Mouse (Mus musculus) liver, adult 2 months (tissue): ENCODE data around the gene Fkbpl. TPM values are rescaled to one million over a fixed set of nuclear protein-coding genes. Genes with fewer than 3 reads are reported as not detected.

Experiments
- DNase-seq: peaks from one replicate; pipeline ENCODE4 v3.0.0-alpha.2; 2011; ENCODE audit warnings: low read depth, low spot score; ENCODE audit errors: extremely low read depth
- H3K27ac ChIP-seq: fragments of 200-500 bp; replicated peaks from 2 replicates; pipeline ENCODE4 v1.5.1; 2012; ENCODE audit warnings: low read depth, mild to moderate bottlenecking, control low read depth, inconsistent platforms, low read length; ENCODE audit not compliant: insufficient read depth
- H3K27me3 ChIP-seq: fragments of 200-500 bp; 2 replicates; pipeline ENCODE4 v1.6.1; 2012; ENCODE audit warnings: mild to moderate bottlenecking, moderate library complexity, low read length, inconsistent platforms; ENCODE audit not compliant: control insufficient read depth, insufficient read depth
- H3K36me3 ChIP-seq: fragments of 200-500 bp; 2 replicates; pipeline ENCODE4 v1.6.1; 2012; ENCODE audit warnings: low read length, inconsistent platforms; ENCODE audit not compliant: control insufficient read depth, insufficient read depth
- H3K4me1 ChIP-seq: fragments of 200-500 bp; 2 replicates; pipeline ENCODE4 v1.6.1; 2011; ENCODE audit warnings: low read length; ENCODE audit not compliant: control insufficient read depth, insufficient read depth
- H3K4me3 ChIP-seq: fragments of 200-500 bp; 2 replicates; pipeline ENCODE4 v1.5.1; 2011; ENCODE audit warnings: low read depth, mild to moderate bottlenecking, control low read depth, low read length, moderate library complexity; ENCODE audit not compliant: insufficient read depth
- H3K79me2 ChIP-seq: fragments of 200-500 bp; 2 replicates; pipeline ENCODE4 v1.6.1; 2012; ENCODE audit warnings: inconsistent platforms, mild to moderate bottlenecking, low read length, moderate library complexity; ENCODE audit not compliant: control insufficient read depth, insufficient read depth
- H3K9ac ChIP-seq: fragments of 200-500 bp; 2 replicates; pipeline ENCODE4 v1.6.1; 2012; ENCODE audit warnings: low read depth, mild to moderate bottlenecking, control low read depth, inconsistent platforms, low read length
- CTCF ChIP-seq: fragments of 200-500 bp; IDR thresholded peaks from 2 replicates; pipeline ENCODE4 v1.5.1; 2011; ENCODE audit warnings: low read depth, low read length, control low read depth
- POLR2A ChIP-seq: fragments of 200-500 bp; IDR thresholded peaks from 2 replicates; pipeline ENCODE4 v1.6.1; 2011; ENCODE audit warnings: low read length, control low read depth; ENCODE audit not compliant: insufficient read depth; ENCODE audit errors: extremely low read depth
- WGBS: fragments of 180-500 bp; shearing (Covaris S2); methylation state at CpG from one replicate; pipeline ENCODE4 v1.1.7; 2018; 5-methylcytosine and 5-hydroxymethylcytosine counted together
- polyA plus RNA-seq: library from polyadenylated mRNA; depleted of rRNA; stranded (reverse); fragments of >200 nt; gene quantifications from 2 replicates; pipeline ENCODE4 v1.2.3, GENCODE M21; 2012
- total RNA-seq: library from RNA; depleted of rRNA; stranded (reverse); fragments of >200 nt; gene quantifications from 2 replicates; pipeline ENCODE4 v1.2.3, GENCODE M21; 2014

The Fkbpl gene
- total and polyA plus RNA-seq, 2 experiments = 3.0 to 5.3 TPM

DNA sequence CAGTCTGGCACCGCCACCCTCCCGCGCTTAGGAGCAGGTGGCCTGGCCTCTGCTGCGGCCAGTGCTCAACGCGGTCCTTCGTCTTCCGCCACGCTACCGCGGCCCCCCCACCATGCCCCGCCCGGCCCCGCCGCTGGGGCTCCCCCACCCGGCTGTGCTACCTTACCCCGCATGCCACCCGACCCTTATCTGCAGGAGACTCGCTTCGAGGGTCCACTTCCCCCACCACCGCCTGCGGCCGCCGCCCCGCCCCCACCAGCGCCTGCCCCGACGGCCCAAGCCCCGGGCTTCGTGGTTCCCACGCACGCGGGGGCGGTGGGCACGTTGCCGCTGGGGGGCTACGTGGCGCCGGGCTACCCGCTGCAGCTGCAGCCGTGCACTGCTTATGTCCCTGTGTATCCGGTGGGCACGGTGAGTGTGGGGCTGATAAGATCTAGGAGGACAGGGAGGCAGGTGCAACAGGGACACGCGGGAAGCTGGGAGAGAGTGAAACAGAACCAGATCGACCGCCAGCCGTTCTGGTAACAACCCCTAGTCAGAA is 13.7 kb upstream of the Fkbpl start:
- no peak overlapping the region for H3K27ac ChIP-seq
- H3K36me3 ChIP-seq = no peaks in the 10 kb centered on the region
- no peaks in the 10 kb centered on the region for H3K79me2 ChIP-seq
- 0 out of 2 replicates have a peak, but pooled peaks cover 5% of the 10 kb centered on the region for H3K4me1 ChIP-seq
- H3K4me3 ChIP-seq = peak overlapping the region; percentile 22; the same call in 1 of the 2 replicates
- H3K9ac ChIP-seq = peak overlapping the region; percentile 48; the same call in 1 of the 2 replicates
- H3K27me3 ChIP-seq = no peaks in the 10 kb centered on the region
- 8% methylated on average over 43 of the region's 48 CpGs for WGBS
- no peak for DNase-seq
- TF ChIP-seq POLR2A = no peak
- no peak for TF ChIP-seq CTCF

DNA sequence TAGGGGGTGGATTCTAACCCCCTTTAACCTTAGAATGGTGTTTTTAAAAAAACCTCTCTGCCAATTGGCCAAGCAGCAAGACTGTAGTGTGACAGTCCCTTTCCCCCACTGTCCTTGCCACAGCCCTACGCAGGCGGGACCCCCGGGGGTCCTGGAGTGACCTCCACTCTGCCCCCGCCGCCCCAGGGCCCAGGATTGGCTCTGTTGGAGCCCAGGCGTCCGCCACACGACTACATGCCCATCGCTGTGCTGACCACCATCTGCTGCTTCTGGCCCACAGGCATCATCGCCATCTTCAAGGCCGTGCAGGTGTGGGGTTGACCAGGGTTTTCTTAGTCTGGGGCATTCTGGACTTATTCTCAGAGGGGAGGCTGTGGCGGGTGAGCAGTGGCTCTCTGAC is 12.9 kb upstream of the Fkbpl start:
- Histone ChIP-seq H3K4me1 (no peaks in the 10 kb centered on the region), H3K9ac (0 out of 2 replicates have a peak overlapping the region, but pooled peaks have one; percentile 16), H3K79me2 (no peaks in the 10 kb centered on the region), H3K27me3 (no peaks in the 10 kb centered on the region), H3K36me3 (no peaks in the 10 kb centered on the region), H3K27ac (no peak overlapping the region), H3K4me3 (no peak overlapping the region)
- DNase-seq = no peak
- 27% methylated on average over 12 of the region's 12 CpGs for WGBS
- TF ChIP-seq CTCF (no peak), POLR2A (no peak)

DNA sequence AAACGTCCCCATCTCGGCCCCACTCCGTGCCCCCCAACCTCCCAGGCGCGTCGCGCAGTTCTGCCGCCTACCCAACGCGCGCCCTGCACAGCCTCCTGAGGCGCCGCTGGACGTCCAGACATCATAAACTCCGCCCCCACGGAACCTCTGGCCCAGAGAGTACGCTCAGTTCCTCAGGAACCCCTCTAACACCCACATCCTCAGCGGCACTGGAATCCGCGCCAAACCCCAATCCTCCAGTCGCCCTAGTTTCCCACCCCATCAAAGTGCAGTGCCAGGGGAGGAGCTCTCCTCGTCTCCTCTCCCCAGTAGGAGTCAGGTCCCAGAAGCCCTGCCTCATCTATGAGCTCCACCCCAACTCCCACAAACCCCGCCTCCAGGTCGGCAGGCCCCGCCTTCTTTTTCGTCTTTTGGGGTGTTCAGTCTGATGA is 12.3 kb upstream of the Fkbpl start:
- TF ChIP-seq CTCF = no peak
- no peak for TF ChIP-seq POLR2A
- H3K27me3 ChIP-seq = no peaks in the 10 kb centered on the region
- no peaks in the 10 kb centered on the region for H3K79me2 ChIP-seq
- no peak overlapping the region for H3K27ac ChIP-seq
- DNase-seq = peak; percentile 48
- H3K4me3 ChIP-seq = peak overlapping the region; percentile 25; the same call in 1 of the 2 replicates
- 7% methylated on average over 26 of the region's 26 CpGs for WGBS
- H3K4me1 ChIP-seq = no peaks in the 10 kb centered on the region
- H3K9ac ChIP-seq = peak overlapping the region; percentile 6; the same call in 1 of the 2 replicates
- no peaks in the 10 kb centered on the region for H3K36me3 ChIP-seq

DNA sequence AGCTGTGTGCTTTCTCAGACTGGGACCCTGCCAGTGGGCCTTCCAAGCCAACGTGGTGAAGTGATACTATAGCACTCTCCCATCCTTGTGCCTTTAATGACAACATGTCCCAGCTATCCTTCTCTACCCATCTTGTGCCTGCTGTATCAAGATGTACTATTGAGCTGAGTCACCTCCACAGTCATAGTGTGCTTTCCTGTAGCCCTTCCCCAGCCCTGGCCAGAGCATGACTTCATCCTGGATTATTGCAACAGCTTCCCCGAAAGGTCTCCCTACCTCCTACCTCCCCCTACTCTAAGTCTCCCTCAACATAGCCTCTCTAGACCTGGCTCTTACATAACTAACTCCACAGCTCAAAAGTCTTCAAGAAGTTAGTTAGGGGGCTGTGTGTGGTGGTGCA is 8.9 kb upstream of the Fkbpl start:
- no peak overlapping the region for H3K27ac ChIP-seq
- 77% methylated on average over 2 of the region's 2 CpGs for WGBS

DNA sequence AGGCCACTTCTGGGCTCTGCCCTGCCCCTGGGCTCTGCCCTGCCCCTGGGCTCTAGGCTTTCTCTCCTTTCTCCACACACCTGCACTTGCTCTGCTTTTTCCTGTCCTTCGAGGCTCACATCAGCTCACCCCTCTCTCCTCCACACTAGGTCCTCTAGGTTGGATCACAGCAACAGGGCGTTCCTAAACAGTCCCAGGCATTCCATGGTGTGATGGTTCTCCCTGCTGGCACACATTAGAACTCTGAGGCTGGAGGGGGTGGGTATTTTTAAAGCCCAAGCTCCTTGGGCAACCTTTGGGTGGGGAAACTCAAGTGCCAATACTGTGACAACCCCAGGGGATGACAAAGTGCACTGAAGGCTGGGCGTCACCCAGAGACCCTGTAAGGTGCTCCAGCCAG is 7.1 kb upstream of the Fkbpl start:
- H3K9ac ChIP-seq = no peak overlapping the region; the same call in 1 of the 2 replicates
- no peak for TF ChIP-seq POLR2A
- no peak for TF ChIP-seq CTCF
- H3K4me3 ChIP-seq = peak overlapping the region; percentile 28
- no peak for DNase-seq
- H3K27me3 ChIP-seq = no peaks in the 10 kb centered on the region
- H3K27ac ChIP-seq = peak overlapping the region; percentile 5; the same call in 1 of the 2 replicates
- H3K79me2 ChIP-seq = no peaks in the 10 kb centered on the region
- no peaks in the 10 kb centered on the region for H3K36me3 ChIP-seq
- 70% methylated on average over 3 of the region's 3 CpGs for WGBS
- H3K4me1 ChIP-seq = no peaks in the 10 kb centered on the region

More for the DNA sequence above, 8.9 kb upstream of the Fkbpl start:
- no peaks in the 10 kb centered on the region for H3K36me3 ChIP-seq
- TF ChIP-seq CTCF (no peak), POLR2A (no peak)
- no peak for DNase-seq
- no peaks in the 10 kb centered on the region for H3K4me1 ChIP-seq
- H3K27me3 ChIP-seq = no peaks in the 10 kb centered on the region
- H3K79me2 ChIP-seq = no peaks in the 10 kb centered on the region
- H3K4me3 ChIP-seq = no peak overlapping the region
- H3K9ac ChIP-seq = no peak overlapping the region

DNA sequence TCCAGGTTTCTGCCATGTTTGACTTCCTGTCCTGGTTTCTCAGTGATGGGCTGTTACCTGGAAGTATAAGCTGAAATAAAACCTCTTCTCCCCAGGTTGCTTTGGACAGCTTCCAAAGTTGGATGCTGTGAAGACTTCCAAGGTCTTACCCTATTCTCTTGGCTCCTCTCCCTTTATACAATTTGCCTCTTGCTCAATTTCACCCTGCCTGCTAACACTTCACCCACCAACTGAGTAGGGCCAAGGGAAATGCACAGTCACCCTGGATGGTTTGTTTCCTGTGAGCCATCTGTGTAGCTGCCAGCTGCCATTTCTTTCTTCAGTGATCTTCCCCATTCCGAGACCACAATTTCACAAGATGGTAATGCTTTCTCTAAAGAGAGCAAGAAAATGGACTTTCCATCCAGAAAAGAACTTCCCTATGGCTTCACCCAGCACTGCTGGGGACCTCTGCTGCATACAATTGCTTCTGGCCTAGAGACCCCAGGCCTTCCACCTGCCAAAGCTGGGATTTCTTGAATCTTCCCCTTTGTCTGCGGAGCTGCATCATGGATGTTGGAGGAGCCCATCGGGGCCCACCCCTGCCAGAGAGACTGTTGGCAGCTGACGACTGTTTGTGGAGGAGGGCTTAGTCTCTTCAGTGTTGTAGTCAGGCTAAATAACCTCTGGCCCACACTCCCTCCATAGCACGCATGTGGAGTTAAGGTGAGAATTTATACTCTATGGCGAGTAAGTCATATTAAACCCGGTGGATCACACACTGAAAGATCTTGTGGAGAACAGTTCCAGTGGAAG is 4.9 kb upstream of the Fkbpl start:
- no peak for DNase-seq
- Histone ChIP-seq H3K36me3 (no peaks in the 10 kb centered on the region), H3K27me3 (no peaks in the 10 kb centered on the region), H3K79me2 (no peaks in the 10 kb centered on the region), H3K9ac (no peak overlapping the region), H3K27ac (no peak overlapping the region), H3K4me1 (no peaks in the 10 kb centered on the region), H3K4me3 (no peak overlapping the region)
- 95% methylated on average over 7 of the region's 7 CpGs for WGBS
- TF ChIP-seq CTCF = no peak
- no peak for TF ChIP-seq POLR2A
